Mouse (Mus musculus): ENCODE data around the gene Ppip5k2. TPM values are rescaled to one million over a fixed set of nuclear protein-coding genes. Genes with fewer than 3 reads are reported as not detected.

Ppip5k2 gene
- total and polyA plus RNA-seq, 2 experiments from 2014 or later: 42.4 to 68.0 TPM

DNA sequence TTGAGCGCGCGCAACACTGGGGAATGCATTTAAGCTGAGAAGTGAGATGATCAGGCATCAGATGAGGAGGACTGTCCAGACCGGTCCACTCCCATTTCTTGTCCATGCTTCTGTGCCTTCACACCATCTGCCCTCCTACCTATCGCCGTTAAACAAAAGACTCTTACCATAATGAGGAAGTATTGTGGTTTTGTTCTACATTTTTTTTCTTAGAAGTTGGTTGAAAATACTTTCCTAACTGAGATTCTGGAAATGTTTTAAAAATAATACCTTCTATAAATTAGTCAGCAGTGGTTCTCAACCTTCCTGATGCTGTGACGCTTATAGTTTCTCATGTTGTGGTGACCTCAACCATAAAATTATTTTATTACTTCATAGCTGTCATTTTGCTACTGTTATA, 11.5 kb upstream of the Ppip5k2 start:
- DNase-seq (ENCODE audit: low spot score) (no peak), ATAC-seq (ENCODE audit: insufficient read depth, low read depth) (no peak)
- Histone ChIP-seq H3K4me1 (ENCODE audit: control insufficient read depth, insufficient read depth) (0 out of 2 replicates have a peak, but pooled peaks cover 4% of the 10 kb centered on the region), H3K4me3 (ENCODE audit: low read depth, low read length) (no peak overlapping the region), H3K9ac (replicated peaks; ENCODE audit: low read depth, low read length) (no peak overlapping the region), H3K4me2 (ENCODE audit: low read depth, low read length) (no peak overlapping the region), H3K27me3 (ENCODE audit: control insufficient read depth, insufficient read depth, low read length) (no peaks in the 10 kb centered on the region), H3K36me3 (replicated peaks; ENCODE audit: control insufficient read depth, insufficient read depth, low read length) (peaks cover 8% of the 10 kb centered on the region), H3K9me3 (replicated peaks; ENCODE audit: control insufficient read depth, low read length) (no peaks in the 10 kb centered on the region), H3K27ac (ENCODE audit: low read depth) (no peak overlapping the region)
- TF ChIP-seq EP300 (IDR thresholded peaks at IDR 0.05; ENCODE audit: low read depth): no peak
- TF ChIP-seq CTCF (IDR thresholded peaks at IDR 0.05; ENCODE audit: low read depth): no peak
- 93% methylated on average over 7 of the region's 7 CpGs for WGBS

DNA sequence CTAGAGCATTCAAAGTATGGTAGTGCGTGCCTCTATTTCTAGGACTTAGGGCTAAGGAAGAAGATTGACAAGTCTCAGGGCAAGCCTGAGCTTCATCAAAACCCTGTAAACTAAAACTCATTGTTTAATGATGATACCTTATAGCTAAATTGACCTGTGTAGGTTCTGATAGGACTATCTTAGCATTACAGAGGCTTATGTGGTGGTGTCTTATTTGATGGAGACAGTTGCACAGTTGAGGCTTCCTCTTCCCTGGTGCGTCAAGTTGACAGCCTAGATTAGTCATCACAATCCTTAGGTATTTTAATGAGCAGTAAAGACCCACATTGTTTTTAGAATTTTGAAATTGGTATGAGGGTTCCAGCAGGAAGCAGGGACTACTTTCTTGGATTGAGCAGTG, 3.8 kb upstream of the Ppip5k2 start:
- Histone ChIP-seq H3K36me3 (replicated peaks; ENCODE audit: control insufficient read depth, insufficient read depth, low read length) (peaks cover 11% of the 10 kb centered on the region), H3K27me3 (ENCODE audit: control insufficient read depth, insufficient read depth, low read length) (no peaks in the 10 kb centered on the region), H3K4me1 (ENCODE audit: control insufficient read depth, insufficient read depth) (peaks cover 7% of the 10 kb centered on the region; the same call in 1 of the 2 replicates), H3K4me3 (ENCODE audit: low read depth, low read length) (no peak overlapping the region), H3K9me3 (replicated peaks; ENCODE audit: control insufficient read depth, low read length) (no peaks in the 10 kb centered on the region), H3K27ac (ENCODE audit: low read depth) (no peak overlapping the region), H3K4me2 (ENCODE audit: low read depth, low read length) (no peak overlapping the region), H3K9ac (replicated peaks; ENCODE audit: low read depth, low read length) (no peak overlapping the region)
- DNase-seq (ENCODE audit: low spot score) (no peak), ATAC-seq (ENCODE audit: insufficient read depth, low read depth) (no peak)
- 94% methylated on average over 2 of the region's 2 CpGs for WGBS
- no peak for TF ChIP-seq CTCF (IDR thresholded peaks at IDR 0.05; ENCODE audit: low read depth)
- TF ChIP-seq EP300 (IDR thresholded peaks at IDR 0.05; ENCODE audit: low read depth): no peak

DNA sequence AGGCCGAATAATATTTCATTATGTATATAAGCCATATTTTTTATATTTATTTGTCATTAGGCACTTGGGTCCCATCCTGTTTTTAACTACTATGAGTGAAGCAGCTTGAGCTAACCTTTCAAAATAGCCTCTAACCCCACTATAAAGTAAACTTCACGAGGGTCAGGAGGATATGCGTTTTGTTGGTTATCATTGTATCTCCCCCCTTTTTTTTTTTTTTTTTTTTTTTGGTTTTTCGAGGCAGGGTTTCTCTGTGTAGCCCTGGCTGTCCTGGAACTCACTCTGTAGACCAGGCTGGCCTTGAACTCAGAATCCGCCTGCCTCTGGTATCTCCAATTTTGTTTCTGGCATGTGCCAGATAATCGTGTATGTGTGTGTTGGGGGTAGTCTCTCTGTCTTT, 3.2 kb upstream of the Ppip5k2 start:
- DNase-seq (ENCODE audit: low spot score): no peak
- H3K4me3 ChIP-seq (ENCODE audit: low read depth, low read length): no peak overlapping the region

DNA sequence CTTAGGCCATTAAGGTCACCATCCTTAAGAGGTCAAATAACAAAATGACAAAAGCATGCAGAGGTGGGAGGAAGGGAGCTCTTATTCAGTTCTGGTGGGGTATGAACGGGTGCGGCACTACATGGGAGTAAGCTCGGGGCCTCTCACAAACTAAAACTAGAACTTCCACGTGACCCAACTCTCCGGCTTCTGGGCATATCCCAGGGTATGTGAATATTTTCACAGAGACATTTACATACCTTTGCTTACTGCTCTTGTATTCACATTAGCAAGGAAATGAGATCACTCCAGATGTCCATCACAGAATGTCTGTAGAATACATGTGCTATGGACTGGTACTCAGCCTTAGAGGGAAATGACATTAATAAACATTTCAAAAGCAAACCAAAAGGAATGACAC, 1.5 kb upstream of the Ppip5k2 start:
- TF ChIP-seq EP300 (IDR thresholded peaks at IDR 0.05; ENCODE audit: low read depth): no peak
- TF ChIP-seq CTCF (IDR thresholded peaks at IDR 0.05; ENCODE audit: low read depth): no peak
- ATAC-seq (ENCODE audit: insufficient read depth, low read depth) (no peak), DNase-seq (ENCODE audit: low spot score) (no peak)
- Histone ChIP-seq H3K9me3 (replicated peaks; ENCODE audit: control insufficient read depth, low read length) (no peaks in the 10 kb centered on the region), H3K36me3 (replicated peaks; ENCODE audit: control insufficient read depth, insufficient read depth, low read length) (peaks cover 4% of the 10 kb centered on the region), H3K4me2 (ENCODE audit: low read depth, low read length) (no peak overlapping the region), H3K27me3 (ENCODE audit: control insufficient read depth, insufficient read depth, low read length) (no peaks in the 10 kb centered on the region), H3K27ac (ENCODE audit: low read depth) (peak overlapping the region; percentile 95), H3K4me3 (ENCODE audit: low read depth, low read length) (no peak overlapping the region), H3K4me1 (ENCODE audit: control insufficient read depth, insufficient read depth) (peaks cover 7% of the 10 kb centered on the region; the same call in 1 of the 2 replicates), H3K9ac (replicated peaks; ENCODE audit: low read depth, low read length) (no peak overlapping the region)
- WGBS: 87% methylated on average over 5 of the region's 5 CpGs

More for the DNA sequence above, 3.2 kb upstream of the Ppip5k2 start:
- 83% methylated on average over 6 of the region's 6 CpGs for WGBS
- TF ChIP-seq CTCF (IDR thresholded peaks at IDR 0.05; ENCODE audit: low read depth): no peak
- no peak for TF ChIP-seq EP300 (IDR thresholded peaks at IDR 0.05; ENCODE audit: low read depth)
- no peak for ATAC-seq (ENCODE audit: insufficient read depth, low read depth)
- H3K9ac ChIP-seq (replicated peaks; ENCODE audit: low read depth, low read length): no peak overlapping the region
- H3K36me3 ChIP-seq (replicated peaks; ENCODE audit: control insufficient read depth, insufficient read depth, low read length): peaks cover 11% of the 10 kb centered on the region
- no peaks in the 10 kb centered on the region for H3K9me3 ChIP-seq (replicated peaks; ENCODE audit: control insufficient read depth, low read length)
- peaks cover 7% of the 10 kb centered on the region; the same call in 1 of the 2 replicates for H3K4me1 ChIP-seq (ENCODE audit: control insufficient read depth, insufficient read depth)
- H3K27ac ChIP-seq (ENCODE audit: low read depth): no peak overlapping the region
- no peak overlapping the region for H3K4me2 ChIP-seq (ENCODE audit: low read depth, low read length)
- H3K27me3 ChIP-seq (ENCODE audit: control insufficient read depth, insufficient read depth, low read length): no peaks in the 10 kb centered on the region

DNA sequence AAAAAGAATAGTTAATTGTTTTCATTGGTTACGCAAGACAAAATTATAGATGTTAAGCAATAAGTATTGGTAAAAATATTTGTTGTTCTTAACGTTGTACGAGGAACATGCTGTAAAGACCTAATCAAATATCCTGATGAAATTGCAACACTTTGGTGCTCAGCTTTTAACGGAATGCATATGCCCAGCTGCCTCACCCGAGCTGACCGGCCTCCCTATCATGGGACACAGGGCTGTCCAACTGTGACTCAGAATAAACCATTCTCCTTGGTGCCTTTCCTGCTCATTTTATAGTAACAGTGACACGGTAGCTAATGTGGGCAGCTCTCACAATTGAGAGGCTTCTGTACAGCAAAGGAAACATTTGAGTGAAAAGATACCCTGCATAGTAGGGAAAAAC, 907 bp upstream of the Ppip5k2 start:
- 39% methylated on average over 7 of the region's 7 CpGs for WGBS
- peak overlapping the region; percentile 98 for H3K4me3 ChIP-seq (ENCODE audit: low read depth, low read length)
- H3K27me3 ChIP-seq (ENCODE audit: control insufficient read depth, insufficient read depth, low read length): no peaks in the 10 kb centered on the region
- DNase-seq (ENCODE audit: low spot score) (peak; percentile 52), ATAC-seq (ENCODE audit: insufficient read depth, low read depth) (no peak)
- no peaks in the 10 kb centered on the region; the same call in 1 of the 2 replicates for H3K36me3 ChIP-seq (replicated peaks; ENCODE audit: control insufficient read depth, insufficient read depth, low read length)
- peaks cover 7% of the 10 kb centered on the region; the same call in 1 of the 2 replicates for H3K4me1 ChIP-seq (ENCODE audit: control insufficient read depth, insufficient read depth)
- H3K9ac ChIP-seq (replicated peaks; ENCODE audit: low read depth, low read length): peak overlapping the region; percentile 73
- peak overlapping the region; percentile 64 for H3K4me2 ChIP-seq (ENCODE audit: low read depth, low read length)
- H3K27ac ChIP-seq (ENCODE audit: low read depth): peak overlapping the region; percentile 95
- no peak for TF ChIP-seq CTCF (IDR thresholded peaks at IDR 0.05; ENCODE audit: low read depth)
- TF ChIP-seq EP300 (IDR thresholded peaks at IDR 0.05; ENCODE audit: low read depth): no peak
- no peaks in the 10 kb centered on the region for H3K9me3 ChIP-seq (replicated peaks; ENCODE audit: control insufficient read depth, low read length)

DNA sequence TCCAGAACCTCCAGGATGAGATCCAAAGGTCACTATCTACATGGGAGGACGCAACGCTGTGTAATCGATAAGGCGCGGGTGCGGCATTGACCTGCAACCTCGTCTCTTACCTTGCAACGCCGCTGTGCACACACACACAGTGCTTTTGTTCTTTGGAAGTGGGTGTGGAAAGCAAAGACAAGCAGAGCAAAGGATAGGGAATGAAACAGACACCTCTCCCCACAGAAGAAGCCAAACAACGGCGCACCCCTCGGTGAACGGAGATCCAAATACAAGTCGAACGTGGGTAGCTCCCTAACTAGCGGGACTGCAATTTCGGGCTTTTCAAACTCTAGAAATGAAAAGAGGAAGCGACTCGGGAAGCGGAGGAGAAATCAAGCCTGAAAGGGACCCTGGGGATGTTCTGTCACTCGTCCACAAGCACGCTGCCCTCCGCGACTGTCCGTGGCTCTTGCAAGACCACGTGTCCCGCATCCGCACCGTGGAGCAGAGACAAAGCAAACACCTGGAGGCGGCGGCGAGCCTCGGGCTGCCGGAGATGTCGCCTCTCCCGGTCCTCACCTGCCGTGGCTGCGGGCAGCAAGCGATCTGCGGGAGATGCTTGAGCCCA, 812 bp downstream of the Ppip5k2 start:
- ATAC-seq (ENCODE audit: insufficient read depth, low read depth): peak; percentile 21
- DNase-seq (ENCODE audit: low spot score): no peak
- 1% methylated on average over 40 of the region's 40 CpGs for WGBS

More for the DNA sequence above, 812 bp downstream of the Ppip5k2 start:
- H3K4me2 ChIP-seq (ENCODE audit: low read depth, low read length): peak overlapping the region; percentile 70
- peak overlapping the region; percentile 73 for H3K9ac ChIP-seq (replicated peaks; ENCODE audit: low read depth, low read length)
- TF ChIP-seq CTCF (IDR thresholded peaks at IDR 0.05; ENCODE audit: low read depth) (no peak), EP300 (IDR thresholded peaks at IDR 0.05; ENCODE audit: low read depth) (no peak)
- peak overlapping the region; percentile 98 for H3K4me3 ChIP-seq (ENCODE audit: low read depth, low read length)
- no peaks in the 10 kb centered on the region for H3K9me3 ChIP-seq (replicated peaks; ENCODE audit: control insufficient read depth, low read length)
- peaks cover 9% of the 10 kb centered on the region; the same call in 1 of the 2 replicates for H3K4me1 ChIP-seq (ENCODE audit: control insufficient read depth, insufficient read depth)
- H3K27me3 ChIP-seq (ENCODE audit: control insufficient read depth, insufficient read depth, low read length): no peaks in the 10 kb centered on the region
- H3K36me3 ChIP-seq (replicated peaks; ENCODE audit: control insufficient read depth, insufficient read depth, low read length): no peaks in the 10 kb centered on the region
- peak overlapping the region; percentile 95 for H3K27ac ChIP-seq (ENCODE audit: low read depth)
